18 mouse cellular contexts compared by ENCODE assay signal in genomic region chr13:52282500-52282899, GRCm38 (mm10).
DNase-seq lines count a peak whose midpoint lies in the region; ATAC-seq and TF ChIP-seq lines count a peak whose summit lies in the region.
"Had no signal": no experiment of that assay in that cellular context is flagged by ENCODE, and none has a peak within 500 bp of the region (broad histone marks: within the 10 kb centered on the region; RNA-seq: fewer than 3 reads in every experiment).

No protein-coding gene starts in this region.

- WGBS in lung, embryonic 14.5 days: 46% methylated on average over 13 of the region's 13 CpGs

- no peak for TF ChIP-seq CTCF in lung, embryonic 14.5 days (IDR thresholded peaks at IDR 0.05; ENCODE audit: low read depth)
- TF ChIP-seq CTCF in left cerebral cortex, adult 2 months (IDR thresholded peaks at IDR 0.05): no peak

- no peak overlapping the region for H3K27ac ChIP-seq in lung, embryonic 14.5 days (ENCODE audit: low read depth)
- no peak overlapping the region for H3K27ac ChIP-seq in left cerebral cortex, adult 2 months
- H3K27ac ChIP-seq: embryonic facial prominence, embryonic 10.5 days; hindbrain, embryonic 10.5 days; limb, embryonic 12.5 days; neural tube, embryonic 13.5 days had no signal

- intact Hi-C loops in left cerebral cortex, adult 2 months (cut with DNase I): no loop called here

- H3K36me3 ChIP-seq in lung, embryonic 14.5 days (ENCODE audit: insufficient read depth): no peaks in the 10 kb centered on the region
- H3K36me3 ChIP-seq: embryonic facial prominence, embryonic 10.5 days; heart, embryonic 12.5 days; hindbrain, embryonic 10.5 days; limb, embryonic 12.5 days; neural tube, embryonic 13.5 days had no signal

- H3K9me3 ChIP-seq in lung, embryonic 14.5 days (ENCODE audit: low read depth, low read length): no peaks in the 10 kb centered on the region; the same call in 1 of the 2 replicates
- H3K9me3 ChIP-seq: embryonic facial prominence, embryonic 10.5 days; hindbrain, embryonic 10.5 days; limb, embryonic 12.5 days; neural tube, embryonic 13.5 days had no signal

- peak; percentile 21 for DNase-seq in lung, embryonic 14.5 days
- no peak for DNase-seq in lung, postnatal 36 days
- DNase-seq in frontal cortex, postnatal 10 days (ENCODE audit: low spot score in 2 of 2): peak; percentile 50 to 56
- DNase-seq in left cerebral cortex, adult 2 months (ENCODE audit: extremely low spot score in 1 of 2, low spot score in 2 of 2): peak; percentile 36 to 55
- peak; percentile 33 for DNase-seq in right cerebral cortex, postnatal 4 days
- DNase-seq in thymus, postnatal 4 days: no peak
- DNase-seq: cerebellum, adult 9-11 months; gastrocnemius, postnatal 14 days; kidney, adult 11 months; kidney, postnatal 25 days; liver, postnatal 0 days; thymus, adult 2 months had no signal

- H3K27me3 ChIP-seq in lung, embryonic 14.5 days (ENCODE audit: insufficient read depth, low read length): no peaks in the 10 kb centered on the region
- H3K27me3 ChIP-seq: heart, embryonic 12.5 days; limb, embryonic 12.5 days had no signal

- H3K4me2 ChIP-seq in lung, embryonic 14.5 days: no peak overlapping the region
- H3K4me2 ChIP-seq: limb, embryonic 12.5 days; neural tube, embryonic 13.5 days had no signal

- H3K9ac ChIP-seq in lung, embryonic 14.5 days: no peak overlapping the region
- H3K9ac ChIP-seq: heart, embryonic 12.5 days; limb, embryonic 12.5 days; liver, postnatal 0 days; neural tube, embryonic 13.5 days had no signal

- no peak for ATAC-seq in lung, embryonic 14.5 days (ENCODE audit: insufficient read depth)
- ATAC-seq in megakaryocyte, adult 5-6 weeks (ENCODE audit: poor library complexity, severe bottlenecking): no peak

- H3K4me1 ChIP-seq in lung, embryonic 14.5 days (ENCODE audit: insufficient read depth): no peaks in the 10 kb centered on the region
- H3K4me1 ChIP-seq: limb, embryonic 12.5 days; neural tube, embryonic 13.5 days had no signal

- H3K4me3 ChIP-seq in lung, embryonic 14.5 days (ENCODE audit: low read depth, low read length): no peak overlapping the region
- no peak overlapping the region for H3K4me3 ChIP-seq in left cerebral cortex, adult 2 months
- H3K4me3 ChIP-seq: embryonic facial prominence, embryonic 10.5 days; heart, embryonic 12.5 days; hindbrain, embryonic 10.5 days; limb, embryonic 12.5 days; neural tube, embryonic 13.5 days had no signal

Comparison
In these comparisons a context has a peak if more than half of its experiments do, and no peak if none do; other contexts are left out.
1. DNase-seq: peak in lung, embryonic 14.5 days (single experiment), frontal cortex, postnatal 10 days (2 of 2), left cerebral cortex, adult 2 months (2 of 2) and right cerebral cortex, postnatal 4 days (single experiment); none in lung, postnatal 36 days (single experiment) and thymus, postnatal 4 days (single experiment).